In the genomic region with DNA sequence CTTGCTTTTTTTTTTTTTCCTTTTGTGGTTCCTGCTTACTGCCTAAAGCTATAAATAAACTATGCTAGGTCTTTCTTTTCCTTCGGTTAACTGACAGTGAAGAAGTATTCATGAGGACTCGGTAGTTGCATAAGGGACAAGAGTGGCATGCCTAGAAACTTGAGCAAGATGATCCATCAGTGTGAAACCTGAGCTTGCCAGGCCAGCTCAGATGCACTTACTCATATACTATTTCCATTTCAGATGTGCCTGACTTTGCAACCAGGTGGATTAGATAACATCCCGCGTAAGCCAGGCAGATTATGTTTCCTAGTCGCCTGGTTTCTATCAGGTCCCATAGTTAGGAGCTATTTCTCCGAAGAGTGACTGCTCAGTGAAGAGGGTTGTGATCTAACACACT, we compare ENCODE assay signal across 13 mouse cellular contexts. TPM values are rescaled to one million over a fixed set of nuclear protein-coding genes. Genes with fewer than 3 reads are reported as not detected.
DNase-seq lines count a peak whose midpoint lies in the region; ATAC-seq and TF ChIP-seq lines count a peak whose summit lies in the region.
"Had no signal": no experiment of that assay in that cellular context is flagged by ENCODE, and none has a peak within 500 bp of the region (broad histone marks: within the 10 kb centered on the region; RNA-seq: fewer than 3 reads in every experiment).

No protein-coding gene starts in this region.

- no peak for DNase-seq in heart, postnatal 4 days
- peak; percentile 4 for DNase-seq in lung, embryonic 14.5 days
- no peak for DNase-seq in lung, adult 2 months
- DNase-seq in thymus, postnatal 14 days = no peak
- DNase-seq: adrenal gland, postnatal 14 days; kidney, postnatal 4 days; midbrain, embryonic 14.5 days; right cerebral cortex, postnatal 14 days had no signal

- no peak overlapping the region for H3K4me2 ChIP-seq in heart, embryonic 13.5 days
- no peak overlapping the region for H3K4me2 ChIP-seq in lung, embryonic 14.5 days
- no peak overlapping the region for H3K4me2 ChIP-seq in embryonic facial prominence, embryonic 12.5 days (replicated peaks)
- no peak overlapping the region for H3K4me2 ChIP-seq in midbrain, embryonic 15.5 days
- H3K4me2 ChIP-seq: stomach, embryonic 15.5 days had no signal

- peak overlapping the region; percentile 29 for H3K27ac ChIP-seq in heart, embryonic 13.5 days (replicated peaks)
- H3K27ac ChIP-seq in lung, embryonic 14.5 days (ENCODE audit: low read depth) = no peak overlapping the region
- H3K27ac ChIP-seq in embryonic facial prominence, embryonic 12.5 days = no peak overlapping the region
- H3K27ac ChIP-seq in midbrain, embryonic 15.5 days = no peak overlapping the region
- H3K27ac ChIP-seq: stomach, embryonic 15.5 days had no signal

- no peak overlapping the region for H3K4me3 ChIP-seq in heart, embryonic 13.5 days
- H3K4me3 ChIP-seq in lung, embryonic 14.5 days (ENCODE audit: low read depth, low read length) = no peak overlapping the region
- H3K4me3 ChIP-seq in lung, adult 2 months (replicated peaks; ENCODE audit: extremely low read depth, low read depth, low read length) = no peak overlapping the region
- no peak overlapping the region for H3K4me3 ChIP-seq in embryonic facial prominence, embryonic 12.5 days
- H3K4me3 ChIP-seq in midbrain, embryonic 15.5 days = no peak overlapping the region
- H3K4me3 ChIP-seq: stomach, embryonic 15.5 days had no signal

- H3K4me1 ChIP-seq in heart, embryonic 13.5 days = peaks cover 23% of the 10 kb centered on the region
- H3K4me1 ChIP-seq in lung, embryonic 14.5 days (ENCODE audit: insufficient read depth) = no peaks in the 10 kb centered on the region
- H3K4me1 ChIP-seq in lung, adult 2 months (ENCODE audit: control insufficient read depth, insufficient read depth, low read length) = peaks cover 8% of the 10 kb centered on the region
- H3K4me1 ChIP-seq in embryonic facial prominence, embryonic 12.5 days = peaks cover 13% of the 10 kb centered on the region
- no peaks in the 10 kb centered on the region for H3K4me1 ChIP-seq in midbrain, embryonic 15.5 days
- H3K4me1 ChIP-seq: stomach, embryonic 15.5 days had no signal

- H3K27me3 ChIP-seq in heart, embryonic 13.5 days (replicated peaks) = no peaks in the 10 kb centered on the region
- H3K27me3 ChIP-seq in lung, embryonic 14.5 days (ENCODE audit: insufficient read depth, low read length) = no peaks in the 10 kb centered on the region
- no peaks in the 10 kb centered on the region for H3K27me3 ChIP-seq in embryonic facial prominence, embryonic 12.5 days
- H3K27me3 ChIP-seq in midbrain, embryonic 15.5 days (replicated peaks) = no peaks in the 10 kb centered on the region
- H3K27me3 ChIP-seq: stomach, embryonic 15.5 days had no signal

- no peak overlapping the region for H3K9ac ChIP-seq in heart, embryonic 13.5 days
- no peak overlapping the region for H3K9ac ChIP-seq in lung, embryonic 14.5 days
- H3K9ac ChIP-seq in embryonic facial prominence, embryonic 12.5 days = no peak overlapping the region
- no peak overlapping the region for H3K9ac ChIP-seq in midbrain, embryonic 15.5 days
- H3K9ac ChIP-seq: stomach, embryonic 15.5 days had no signal

- H3K36me3 ChIP-seq in heart, embryonic 13.5 days = no peaks in the 10 kb centered on the region
- no peaks in the 10 kb centered on the region for H3K36me3 ChIP-seq in lung, embryonic 14.5 days (ENCODE audit: insufficient read depth)
- no peaks in the 10 kb centered on the region for H3K36me3 ChIP-seq in embryonic facial prominence, embryonic 12.5 days
- no peaks in the 10 kb centered on the region for H3K36me3 ChIP-seq in midbrain, embryonic 15.5 days (replicated peaks)
- H3K36me3 ChIP-seq: stomach, embryonic 15.5 days had no signal

- WGBS in heart, embryonic 13.5 days = 34% methylated on average over 6 of the region's 6 CpGs
- WGBS in lung, embryonic 14.5 days = 62% methylated on average over 6 of the region's 6 CpGs
- WGBS in lung, adult 2 months = 59% methylated on average over 6 of the region's 6 CpGs
- WGBS in embryonic facial prominence, embryonic 12.5 days = 39% methylated on average over 6 of the region's 6 CpGs
- 90% methylated on average over 6 of the region's 6 CpGs for WGBS in midbrain, embryonic 15.5 days

- H3K9me3 ChIP-seq in heart, embryonic 13.5 days = no peaks in the 10 kb centered on the region
- H3K9me3 ChIP-seq in lung, embryonic 14.5 days (ENCODE audit: low read depth, low read length) = no peaks in the 10 kb centered on the region
- no peaks in the 10 kb centered on the region for H3K9me3 ChIP-seq in embryonic facial prominence, embryonic 12.5 days
- H3K9me3 ChIP-seq in midbrain, embryonic 15.5 days = no peaks in the 10 kb centered on the region
- H3K9me3 ChIP-seq: stomach, embryonic 15.5 days had no signal

- no peak for TF ChIP-seq CTCF in lung, embryonic 14.5 days (IDR thresholded peaks at IDR 0.05; ENCODE audit: low read depth)
- TF ChIP-seq CTCF in lung, adult 2 months (IDR thresholded peaks at IDR 0.05; ENCODE audit: insufficient read depth, low read length) = no peak

- no peak for TF ChIP-seq POLR2A in lung, adult 2 months (IDR thresholded peaks at IDR 0.05; ENCODE audit: borderline replicate concordance, extremely low read depth, low read depth, low read length)

- no peak for ATAC-seq in heart, embryonic 13.5 days (ENCODE audit: extremely low read depth, insufficient number of reproducible peaks, low FRiP score, low TSS enrichment)
- no peak for ATAC-seq in lung, embryonic 14.5 days (ENCODE audit: insufficient read depth)
- ATAC-seq in embryonic facial prominence, embryonic 12.5 days (ENCODE audit: insufficient number of reproducible peaks, insufficient read depth, low FRiP score, low TSS enrichment) = 0 out of 2 replicates have a peak, but pooled peaks have one; percentile 56
- peak; percentile 23; the same call in 1 of the 2 replicates for ATAC-seq in megakaryocyte-erythroid progenitor cell, adult 5-6 weeks (replicated peaks; ENCODE audit: low FRiP score, low TSS enrichment, poor library complexity, severe bottlenecking)
- no peak for ATAC-seq in midbrain, embryonic 15.5 days (replicated peaks)

RNA-seq across cellular contexts. Expression of a gene that starts 41.9 kb away (rescaled TPM):
- 3.1 and 3.6 TPM in 2 replicates for polyA plus RNA-seq in heart, embryonic 13.5 days (2015; fragmentation: Nextera tagmentation; extraction: Ambion mirVana)
- 10 to 100 TPM; 21.1 to 21.5 TPM for total RNA-seq in heart, postnatal 4 days (2021)
- polyA plus RNA-seq in lung, embryonic 14.5 days (2014; fragmentation: Nextera tagmentation; extraction: Ambion mirVana) = 10.3 and 11.6 TPM in 2 replicates
- 6.5 and 7.5 TPM in 2 replicates for polyA plus RNA-seq in lung, adult 2 months (2012; rRNA removed)
- 7.9 and 8.3 TPM in 2 replicates for polyA plus RNA-seq in embryonic facial prominence, embryonic 12.5 days (2016; fragmentation: Nextera tagmentation; extraction: Ambion mirVana)
- 9.7 and 16.2 TPM in 2 replicates for total RNA-seq in megakaryocyte-erythroid progenitor cell, adult 5-6 weeks (2014; fragmentation: Nextera tagmentation)
- total RNA-seq in megakaryocyte-erythroid progenitor cell, adult 5-6 weeks (2017) = 17.3 and 18.7 TPM in 2 replicates
- polyA plus RNA-seq in midbrain, embryonic 15.5 days (2015; fragmentation: Nextera tagmentation; extraction: Ambion mirVana) = 4.9 and 6.6 TPM in 2 replicates

Comparison
In these comparisons a context has a peak if more than half of its experiments do, and no peak if none do; other contexts are left out.
1. ATAC-seq: peak in embryonic facial prominence, embryonic 12.5 days (single experiment) and megakaryocyte-erythroid progenitor cell, adult 5-6 weeks (single experiment); none in heart, embryonic 13.5 days (single experiment), lung, embryonic 14.5 days (single experiment) and midbrain, embryonic 15.5 days (single experiment).